Mouse (Mus musculus): ENCODE data around the gene Slfn14. TPM values are rescaled to one million over a fixed set of nuclear protein-coding genes. Genes with fewer than 3 reads are reported as not detected.
"Not testable (repeated sequence)": the region's sequence is repeated elsewhere in the genome, so short reads cannot be mapped to it uniquely, and the experiment has no call there.

Gene Slfn14
- polyA plus RNA-seq, 1 experiment from 2014 or later: not detected

- no peaks in the 10 kb centered on the region for H3K9me3 ChIP-seq (ENCODE audit: control insufficient read depth)
- no peak overlapping the region for H3K9ac ChIP-seq (ENCODE audit: low read depth, low read length)
- no peak for ATAC-seq
- no peak overlapping the region for H3K27ac ChIP-seq (ENCODE audit: low read depth, low read length)
- no peak overlapping the region for H3K4me3 ChIP-seq (ENCODE audit: low read depth, low read length)
- H3K27me3 ChIP-seq (replicated peaks; ENCODE audit: control insufficient read depth, insufficient read depth, low read length): no peaks in the 10 kb centered on the region
- WGBS: 98% methylated on average over 1 of the region's 1 CpGs
- no peaks in the 10 kb centered on the region for H3K4me1 ChIP-seq (replicated peaks; ENCODE audit: control insufficient read depth, insufficient read depth, low read length)
- no peak overlapping the region for H3K4me2 ChIP-seq (replicated peaks; ENCODE audit: low read depth)
- no peak for TF ChIP-seq CTCF (IDR thresholded peaks at IDR 0.05; ENCODE audit: low read depth)
- H3K36me3 ChIP-seq (ENCODE audit: control insufficient read depth, insufficient read depth): no peaks in the 10 kb centered on the region
Observed at GRCm38 (mm10) chr11:83262673-83263072, 23.9 kb downstream of the Slfn14 start.

GRCm38 (mm10) chr11:83257211-83257610 lies 29.3 kb downstream of the Slfn14 start:
- WGBS: 26% methylated on average over 5 of the region's 5 CpGs
- not testable (repeated sequence) for H3K9ac ChIP-seq (ENCODE audit: low read depth, low read length); H3K4me2 ChIP-seq (replicated peaks; ENCODE audit: low read depth); ATAC-seq; H3K27me3 ChIP-seq (replicated peaks; ENCODE audit: control insufficient read depth, insufficient read depth, low read length); H3K27ac ChIP-seq (ENCODE audit: low read depth, low read length); H3K4me1 ChIP-seq (replicated peaks; ENCODE audit: control insufficient read depth, insufficient read depth, low read length); H3K36me3 ChIP-seq (ENCODE audit: control insufficient read depth, insufficient read depth); H3K9me3 ChIP-seq (ENCODE audit: control insufficient read depth); H3K4me3 ChIP-seq (ENCODE audit: low read depth, low read length)

GRCm38 (mm10) chr11:83239811-83240210 lies 46.7 kb downstream of the Slfn14 start:
- Histone ChIP-seq H3K36me3 (ENCODE audit: control insufficient read depth, insufficient read depth) (no peaks in the 10 kb centered on the region), H3K9me3 (ENCODE audit: control insufficient read depth) (no peaks in the 10 kb centered on the region), H3K4me1 (replicated peaks; ENCODE audit: control insufficient read depth, insufficient read depth, low read length) (no peaks in the 10 kb centered on the region), H3K27ac (ENCODE audit: low read depth, low read length) (no peak overlapping the region), H3K4me2 (replicated peaks; ENCODE audit: low read depth) (no peak overlapping the region), H3K9ac (ENCODE audit: low read depth, low read length) (no peak overlapping the region), H3K4me3 (ENCODE audit: low read depth, low read length) (no peak overlapping the region), H3K27me3 (replicated peaks; ENCODE audit: control insufficient read depth, insufficient read depth, low read length) (no peaks in the 10 kb centered on the region)
- no peak for ATAC-seq
- WGBS: 17% methylated on average over 2 of the region's 2 CpGs
- no peak for TF ChIP-seq CTCF (IDR thresholded peaks at IDR 0.05; ENCODE audit: low read depth)

GRCm38 (mm10) chr11:83238389-83238788 lies 48.1 kb downstream of the Slfn14 start:
- Histone ChIP-seq H3K9ac (ENCODE audit: low read depth, low read length) (no peak overlapping the region), H3K27ac (ENCODE audit: low read depth, low read length) (no peak overlapping the region), H3K36me3 (ENCODE audit: control insufficient read depth, insufficient read depth) (no peaks in the 10 kb centered on the region), H3K4me2 (replicated peaks; ENCODE audit: low read depth) (no peak overlapping the region), H3K9me3 (ENCODE audit: control insufficient read depth) (no peaks in the 10 kb centered on the region), H3K4me3 (ENCODE audit: low read depth, low read length) (no peak overlapping the region), H3K27me3 (replicated peaks; ENCODE audit: control insufficient read depth, insufficient read depth, low read length) (no peaks in the 10 kb centered on the region), H3K4me1 (replicated peaks; ENCODE audit: control insufficient read depth, insufficient read depth, low read length) (no peaks in the 10 kb centered on the region)
- no peak for TF ChIP-seq CTCF (IDR thresholded peaks at IDR 0.05; ENCODE audit: low read depth)
- no peak for ATAC-seq
- 82% methylated on average over 2 of the region's 2 CpGs for WGBS

- not testable (repeated sequence) for H3K36me3 ChIP-seq (ENCODE audit: control insufficient read depth, insufficient read depth); H3K4me1 ChIP-seq (replicated peaks; ENCODE audit: control insufficient read depth, insufficient read depth, low read length); ATAC-seq; H3K4me2 ChIP-seq (replicated peaks; ENCODE audit: low read depth); H3K27ac ChIP-seq (ENCODE audit: low read depth, low read length); H3K9ac ChIP-seq (ENCODE audit: low read depth, low read length); H3K4me3 ChIP-seq (ENCODE audit: low read depth, low read length); H3K27me3 ChIP-seq (replicated peaks; ENCODE audit: control insufficient read depth, insufficient read depth, low read length); H3K9me3 ChIP-seq (ENCODE audit: control insufficient read depth)
- 70% methylated on average over 9 of the region's 9 CpGs for WGBS
Observed at GRCm38 (mm10) chr11:83237390-83237789, 49.1 kb downstream of the Slfn14 start.

GRCm38 (mm10) chr11:83233621-83234020 lies 52.9 kb downstream of the Slfn14 start:
- H3K27me3 ChIP-seq (replicated peaks; ENCODE audit: control insufficient read depth, insufficient read depth, low read length); H3K36me3 ChIP-seq (ENCODE audit: control insufficient read depth, insufficient read depth); H3K4me3 ChIP-seq (ENCODE audit: low read depth, low read length); H3K9ac ChIP-seq (ENCODE audit: low read depth, low read length); H3K4me1 ChIP-seq (replicated peaks; ENCODE audit: control insufficient read depth, insufficient read depth, low read length); H3K27ac ChIP-seq (ENCODE audit: low read depth, low read length); H3K9me3 ChIP-seq (ENCODE audit: control insufficient read depth); ATAC-seq; H3K4me2 ChIP-seq (replicated peaks; ENCODE audit: low read depth): not testable (repeated sequence)
- 35% methylated on average over 5 of the region's 5 CpGs for WGBS

- no peaks in the 10 kb centered on the region for H3K9me3 ChIP-seq (ENCODE audit: control insufficient read depth)
- H3K27me3 ChIP-seq (replicated peaks; ENCODE audit: control insufficient read depth, insufficient read depth, low read length): no peaks in the 10 kb centered on the region
- no peaks in the 10 kb centered on the region for H3K36me3 ChIP-seq (ENCODE audit: control insufficient read depth, insufficient read depth)
- H3K4me1 ChIP-seq (replicated peaks; ENCODE audit: control insufficient read depth, insufficient read depth, low read length): no peaks in the 10 kb centered on the region
- no peak overlapping the region for H3K27ac ChIP-seq (ENCODE audit: low read depth, low read length)
- no peak for ATAC-seq
- H3K4me2 ChIP-seq (replicated peaks; ENCODE audit: low read depth): no peak overlapping the region
- TF ChIP-seq CTCF (IDR thresholded peaks at IDR 0.05; ENCODE audit: low read depth): peak; percentile 55
- WGBS: 68% methylated on average over 3 of the region's 3 CpGs
- no peak overlapping the region for H3K9ac ChIP-seq (ENCODE audit: low read depth, low read length)
- no peak overlapping the region for H3K4me3 ChIP-seq (ENCODE audit: low read depth, low read length)
Observed at GRCm38 (mm10) chr11:83230966-83231365, 55.6 kb downstream of the Slfn14 start.
